Mouse (Mus musculus): Measurements from ENCODE around the gene Ctdsp2.
A peak's percentile ranks its signal among the peaks of the same experiment; 100 is the strongest.

Ctdsp2 gene

GRCm38 (mm10) chr10:126978277-126978994 is at the start of gene Ctdsp2:
Gene Ctdsp2, plus strand, starts transcription at chr10:126978717.
- peak; percentile 100 for DNase-seq

GRCm38 (mm10) chr10:126928819-126929206 is 49.7 kb upstream of the Ctdsp2 start:
- no peak for DNase-seq

GRCm38 (mm10) chr10:126929543-126929942 is 49.0 kb upstream of the Ctdsp2 start:
- peak in 1 of 2 experiments; percentile 29 for DNase-seq

GRCm38 (mm10) chr10:126930270-126931121 is 48.0 kb upstream of the Ctdsp2 start:
- peak in 1 of 2 experiments; percentile 33 for DNase-seq

GRCm38 (mm10) chr10:126931123-126931759 is 47.3 kb upstream of the Ctdsp2 start:
- DNase-seq: no peak

- DNase-seq: no peak
Measured at GRCm38 (mm10) chr10:126931760-126932139, 46.8 kb upstream of the Ctdsp2 start.

- no peak for DNase-seq
Measured at GRCm38 (mm10) chr10:126934561-126934960, 44.0 kb upstream of the Ctdsp2 start.

GRCm38 (mm10) chr10:126935121-126935520 is 43.4 kb upstream of the Ctdsp2 start:
- no peak for DNase-seq

- peak in 1 of 2 experiments; percentile 18 for DNase-seq
Measured at GRCm38 (mm10) chr10:126935556-126936381, 42.7 kb upstream of the Ctdsp2 start.

- DNase-seq: no peak
Measured at GRCm38 (mm10) chr10:126940949-126941348, 37.6 kb upstream of the Ctdsp2 start.

GRCm38 (mm10) chr10:126945531-126945930 is 33.0 kb upstream of the Ctdsp2 start:
- DNase-seq: no peak

- no peak for DNase-seq
Measured at GRCm38 (mm10) chr10:126949824-126950223, 28.7 kb upstream of the Ctdsp2 start.

GRCm38 (mm10) chr10:126950572-126950971 is 27.9 kb upstream of the Ctdsp2 start:
- DNase-seq: no peak

GRCm38 (mm10) chr10:126952375-126952774 is 26.1 kb upstream of the Ctdsp2 start:
- peak in 1 of 2 experiments; percentile 42 for DNase-seq

GRCm38 (mm10) chr10:126953029-126953471 is 25.5 kb upstream of the Ctdsp2 start:
- DNase-seq: peak; percentile 80 to 85

GRCm38 (mm10) chr10:126956692-126957358 is 21.7 kb upstream of the Ctdsp2 start:
- DNase-seq: peak; percentile 32 to 52

GRCm38 (mm10) chr10:126957359-126958107 is 21.0 kb upstream of the Ctdsp2 start:
- peak; percentile 86 to 87 for DNase-seq

GRCm38 (mm10) chr10:126960496-126960895 is 18.0 kb upstream of the Ctdsp2 start:
- no peak for DNase-seq

GRCm38 (mm10) chr10:126961757-126962156 is 16.8 kb upstream of the Ctdsp2 start:
- DNase-seq: peak; percentile 86 to 88

GRCm38 (mm10) chr10:126962271-126962965 is 16.1 kb upstream of the Ctdsp2 start:
- peak; percentile 82 to 85 for DNase-seq
